Mouse (Mus musculus) embryo, embryonic 10 days (tissue): ENCODE results near the gene Rapsn.

ENCODE experiments used
- DNase-seq: peaks from one replicate; pipeline ENCODE4 v3.0.0-alpha.2; 2015; ENCODE audit warnings: low spot score

The Rapsn gene

DNA sequence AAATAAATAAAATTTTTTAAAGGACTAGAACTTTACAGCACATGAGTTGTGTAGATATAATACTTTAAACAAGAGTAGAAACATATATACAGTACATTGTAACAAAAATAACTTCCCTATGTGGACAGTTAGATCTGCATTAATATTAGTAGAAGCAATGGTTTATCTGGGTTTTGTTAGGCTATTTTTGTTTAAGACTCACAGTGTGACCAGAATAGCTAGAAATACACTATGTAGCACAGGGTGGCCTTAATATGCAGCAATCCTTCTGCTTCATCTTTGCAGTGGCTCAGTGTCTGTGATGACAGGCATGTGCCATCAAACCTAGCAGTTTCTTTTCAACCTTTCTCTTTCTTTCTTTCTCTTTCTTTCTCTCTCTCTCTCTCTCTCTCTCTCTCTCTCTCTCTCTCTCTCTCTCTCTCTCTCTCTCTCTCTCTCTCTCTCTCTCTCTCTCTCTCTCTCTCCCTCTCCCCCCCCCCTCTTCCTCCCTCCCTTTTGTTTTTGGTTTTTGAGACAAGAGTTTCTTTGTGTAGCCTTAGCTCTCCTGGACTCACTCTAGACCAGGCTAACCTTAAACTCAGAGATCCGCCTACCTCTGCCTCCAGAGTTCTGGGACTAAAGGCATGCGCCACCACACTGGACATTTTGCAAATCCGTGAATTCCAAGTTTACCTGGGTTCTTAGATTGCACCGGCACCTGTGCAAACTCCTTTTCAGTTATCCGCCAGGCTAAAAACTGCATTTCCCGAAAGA is 17.9 kb downstream of the Rapsn start:
- DNase-seq = no peak

DNA sequence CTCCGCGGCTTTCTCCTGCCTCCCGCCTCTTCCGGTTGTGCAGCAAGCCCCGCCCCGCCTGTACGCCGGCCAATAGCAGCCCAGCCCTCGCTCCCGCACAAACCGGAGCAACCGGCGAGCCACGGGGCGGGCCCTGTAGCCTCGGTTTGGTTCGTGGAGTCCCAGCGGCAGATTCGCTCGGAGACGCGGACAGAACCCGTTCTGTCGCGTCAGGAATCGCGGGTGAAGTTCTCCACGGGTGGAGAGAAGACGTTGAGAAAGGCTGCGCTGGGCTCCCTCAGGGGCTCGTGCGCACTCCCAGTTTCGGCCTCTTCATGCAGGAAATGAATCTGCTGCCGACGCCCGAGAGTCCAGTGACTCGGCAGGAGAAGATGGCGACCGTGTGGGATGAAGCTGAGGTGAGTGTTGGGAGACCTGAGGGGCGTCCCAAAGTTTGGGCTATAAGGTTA is 18.5 kb downstream of the Rapsn start, which contains the start of gene Psmc3:
Gene Psmc3, plus strand, starts transcription at position 76 of the 449 bp plus-strand sequence.
- peak; percentile 96 for DNase-seq

DNA sequence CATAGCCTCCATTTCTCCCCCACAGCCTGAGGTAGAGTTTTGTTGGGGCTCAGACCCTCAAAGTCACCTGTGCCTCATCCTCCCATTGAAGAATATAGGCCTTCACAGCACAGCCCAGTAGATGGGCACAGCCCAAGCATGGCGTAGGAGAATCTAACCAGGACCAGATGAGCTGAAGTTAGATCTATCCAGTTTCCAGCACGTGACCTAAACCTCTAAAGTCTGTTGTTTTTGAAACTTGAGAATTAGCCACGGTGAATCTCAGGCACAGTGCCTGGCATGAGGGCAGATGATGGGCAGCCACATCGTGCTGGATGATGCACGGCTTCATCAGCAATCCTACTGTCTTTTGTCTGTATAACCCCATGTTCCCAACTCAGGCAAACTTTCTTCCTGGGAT is 23.0 kb downstream of the Rapsn start:
- no peak for DNase-seq

DNA sequence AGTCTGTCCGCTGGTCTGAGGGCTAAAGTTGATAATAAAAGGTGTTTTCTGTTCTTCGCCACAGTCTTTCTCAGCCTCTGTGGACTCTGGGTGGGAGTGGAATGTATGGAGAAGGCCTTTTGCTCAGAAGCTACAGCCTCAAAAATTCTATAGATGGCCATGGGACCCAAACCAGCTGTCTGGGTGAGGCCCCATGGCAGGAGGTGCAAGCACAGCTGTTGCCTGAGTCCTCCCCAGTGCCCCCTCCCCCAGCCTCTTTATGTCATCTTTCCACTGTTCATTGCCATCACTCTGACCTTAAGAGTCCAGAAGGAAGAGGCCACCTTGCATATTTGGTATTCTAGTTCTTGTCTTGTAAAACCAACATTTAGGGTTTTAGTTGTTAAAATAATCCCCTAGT is 24.0 kb downstream of the Rapsn start:
- no peak for DNase-seq

DNA sequence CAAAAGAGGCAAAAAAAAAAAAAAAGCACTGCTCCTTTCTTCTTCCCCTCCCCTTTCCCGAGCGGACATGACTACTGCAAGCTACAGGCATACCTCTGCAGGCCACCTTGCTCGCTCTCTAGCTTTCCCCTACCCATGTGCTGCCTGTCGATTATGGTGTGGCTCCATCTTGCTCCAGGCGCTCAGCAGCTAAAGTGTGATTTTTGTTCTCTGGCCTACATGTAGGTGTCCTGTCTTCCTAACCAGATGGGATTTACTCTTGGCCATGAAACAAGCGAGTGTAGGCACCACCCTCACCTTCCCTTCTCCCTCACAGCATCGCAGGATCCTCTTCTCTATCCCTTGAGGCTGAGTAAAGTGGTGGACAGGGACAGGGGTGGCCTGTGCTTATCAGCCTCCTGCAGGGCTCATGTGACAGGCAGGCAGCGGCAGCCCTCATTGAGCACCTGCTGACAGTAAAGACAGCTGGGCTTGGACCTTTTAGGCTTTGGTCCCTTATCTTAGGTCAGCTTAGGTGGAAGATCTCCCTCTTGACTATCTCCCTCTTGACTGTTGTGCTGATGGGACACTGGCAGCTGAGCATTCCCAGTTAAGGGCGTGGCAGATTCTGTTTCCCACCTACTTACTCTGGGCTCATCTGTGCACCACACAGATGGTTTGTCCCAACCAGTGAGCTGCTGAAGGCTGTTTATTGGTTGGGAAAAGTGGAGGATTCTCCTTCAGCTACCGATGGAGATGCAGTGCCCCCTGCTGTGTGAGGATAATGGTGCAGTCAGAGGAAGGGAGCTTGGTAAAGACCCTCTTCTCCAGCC is 25.3 kb downstream of the Rapsn start:
- peak; percentile 75 for DNase-seq

DNA sequence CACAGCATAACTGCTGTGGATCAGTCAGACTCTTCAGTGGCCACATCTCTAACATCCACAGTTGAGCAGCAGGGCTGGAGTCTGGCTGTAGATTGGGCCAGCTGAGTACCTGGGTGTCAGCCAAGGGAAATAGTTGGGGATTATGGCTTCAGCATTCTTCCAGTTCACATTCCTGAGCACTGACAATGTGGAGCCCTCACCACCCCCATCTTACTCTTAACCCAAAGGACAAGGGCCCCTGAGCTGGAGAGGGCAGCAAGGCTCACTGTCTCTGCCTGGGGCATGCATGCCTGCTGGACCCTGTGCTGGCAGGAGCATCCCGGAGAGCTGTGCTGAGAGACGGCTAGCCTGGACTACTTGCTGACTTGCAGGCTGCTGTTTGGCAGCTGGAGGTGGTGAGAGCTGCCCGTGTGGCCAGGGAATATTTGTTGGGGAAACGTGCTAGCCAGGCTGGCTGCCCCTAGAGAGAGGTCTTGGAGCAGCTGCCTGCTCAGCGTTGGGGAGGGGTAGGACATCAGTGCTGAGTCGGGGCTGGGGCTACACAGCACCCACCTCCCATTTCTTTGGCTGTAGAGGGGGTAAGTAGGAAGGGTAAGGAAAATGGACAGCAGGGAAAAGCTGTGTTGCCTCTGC is 26.5 kb downstream of the Rapsn start:
- no peak for DNase-seq

DNA sequence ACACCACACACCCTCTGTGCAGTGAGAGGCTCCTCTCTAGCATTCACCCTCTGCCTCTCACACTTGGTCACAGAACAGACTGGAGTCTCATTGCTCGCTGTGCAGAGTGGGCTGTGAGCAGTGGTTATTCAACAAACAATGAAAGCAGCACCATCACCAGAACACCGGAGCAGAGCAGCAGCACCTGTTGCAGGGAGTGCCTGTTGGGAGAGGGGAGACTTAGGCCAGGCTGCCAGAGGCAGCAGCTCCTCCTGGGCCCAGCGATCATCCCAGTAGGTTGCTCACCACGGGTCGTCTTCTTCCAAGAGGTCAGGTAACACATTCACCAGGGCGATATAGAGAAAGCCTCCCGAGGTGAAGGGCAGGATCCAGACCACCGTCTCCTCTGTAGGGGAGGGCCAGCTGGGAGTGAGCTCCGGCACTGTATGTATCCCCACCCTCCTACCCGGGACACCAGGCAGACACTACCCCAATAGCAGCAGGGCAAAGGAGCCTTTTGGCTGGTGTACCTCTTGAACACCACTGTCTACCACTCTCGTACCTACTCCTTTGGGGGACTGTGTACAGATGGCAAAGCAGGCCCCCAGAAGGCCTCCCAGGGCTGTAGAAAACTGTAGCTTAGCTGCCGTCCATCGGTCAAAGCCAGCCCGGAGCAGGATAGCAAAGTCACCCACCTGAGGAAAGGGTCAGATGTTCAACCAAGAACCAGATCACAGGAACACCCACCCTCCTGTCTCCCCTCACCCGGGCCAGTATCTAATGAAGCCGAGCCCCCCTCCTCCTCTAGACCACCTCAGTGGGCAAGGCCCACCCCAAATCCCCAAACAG is 27.6 kb downstream of the Rapsn start:
- DNase-seq = no peak

DNA sequence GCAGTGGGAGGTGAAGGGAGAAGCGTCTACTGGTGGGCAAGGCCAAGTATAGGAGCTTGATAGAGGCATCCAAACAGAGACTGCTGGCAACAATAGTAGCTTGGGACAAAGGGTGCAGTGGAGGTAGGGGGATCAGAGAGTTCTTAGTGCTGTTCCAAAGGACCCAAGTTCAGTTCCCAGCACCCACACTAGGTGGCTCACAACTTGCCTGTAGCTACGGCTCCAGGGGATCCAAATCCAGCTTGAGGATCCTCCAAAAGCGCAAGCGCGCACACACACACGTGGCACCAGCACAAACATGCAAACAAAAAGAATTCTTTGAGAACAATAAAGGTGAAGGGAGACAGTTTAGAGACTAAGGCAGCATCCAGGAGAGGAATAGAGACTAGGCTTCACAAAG is 28.8 kb downstream of the Rapsn start:
- no peak for DNase-seq

DNA sequence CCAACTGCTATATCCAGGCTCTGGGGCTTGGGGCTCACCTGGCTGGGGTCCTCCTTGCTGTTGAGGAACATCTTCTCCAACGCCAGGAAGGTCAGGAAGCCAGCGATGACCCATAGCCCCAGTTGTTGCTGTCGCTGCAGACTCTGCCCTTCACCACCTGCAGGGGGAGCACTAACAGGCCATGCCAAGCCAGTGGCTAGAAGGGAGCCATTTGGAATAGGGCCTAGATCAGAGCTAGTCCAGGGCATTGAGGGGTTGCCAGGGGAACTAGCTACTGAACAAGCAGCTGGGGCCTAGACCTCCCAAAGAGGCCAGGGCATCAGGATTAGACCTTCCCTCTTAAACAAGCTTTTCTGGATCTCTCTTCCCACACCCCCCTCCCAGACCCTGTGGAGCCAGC is 30.1 kb downstream of the Rapsn start:
- DNase-seq = peak; percentile 70

GRCm38 (mm10) chr2:91066455-91066854 is 31.0 kb downstream of the Rapsn start:
- no peak for DNase-seq

- DNase-seq = no peak
Observed at GRCm38 (mm10) chr2:91068162-91068871, 32.9 kb downstream of the Rapsn start.

- DNase-seq = no peak
Observed at GRCm38 (mm10) chr2:91068872-91069165, 33.4 kb downstream of the Rapsn start.

DNA sequence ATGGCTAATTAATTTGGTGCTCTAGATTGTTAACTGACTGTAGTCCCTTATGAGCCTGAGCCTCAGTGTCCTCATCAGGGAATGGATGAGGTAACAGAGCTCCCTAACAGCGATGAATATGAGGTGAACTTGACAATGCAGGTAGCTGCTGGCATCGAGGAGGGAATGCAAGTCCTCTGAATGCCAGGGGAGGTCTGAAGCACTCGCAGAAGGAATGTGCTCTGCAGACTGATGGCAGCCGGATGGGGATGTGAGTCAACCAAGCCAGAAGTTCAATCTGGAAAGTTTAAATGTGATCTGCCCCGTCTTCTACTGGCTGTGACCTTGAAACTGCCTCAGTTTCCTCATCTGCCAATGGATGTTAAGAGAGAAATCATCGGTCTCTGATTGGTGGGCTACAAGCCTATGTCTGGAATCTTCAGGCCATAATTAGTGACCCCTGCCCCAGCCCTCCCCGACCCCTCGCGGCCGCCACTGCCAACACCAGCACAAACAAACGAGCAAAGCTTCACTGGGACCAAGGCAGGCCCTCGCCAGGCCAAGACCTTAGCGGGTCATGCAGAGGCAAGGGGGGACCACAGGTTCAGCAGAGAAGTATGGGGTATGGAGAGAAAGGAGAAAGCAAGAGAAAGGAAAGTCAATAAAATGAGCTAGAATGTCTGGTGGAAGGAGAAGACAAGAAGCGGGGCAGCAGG is 34.0 kb downstream of the Rapsn start:
- DNase-seq = no peak

GRCm38 (mm10) chr2:91070076-91070800 is 34.8 kb downstream of the Rapsn start, which contains the start of gene Slc39a13:
Gene Slc39a13, minus strand, starts transcription at chr2:91070417.
- DNase-seq = peak; percentile 95

DNA sequence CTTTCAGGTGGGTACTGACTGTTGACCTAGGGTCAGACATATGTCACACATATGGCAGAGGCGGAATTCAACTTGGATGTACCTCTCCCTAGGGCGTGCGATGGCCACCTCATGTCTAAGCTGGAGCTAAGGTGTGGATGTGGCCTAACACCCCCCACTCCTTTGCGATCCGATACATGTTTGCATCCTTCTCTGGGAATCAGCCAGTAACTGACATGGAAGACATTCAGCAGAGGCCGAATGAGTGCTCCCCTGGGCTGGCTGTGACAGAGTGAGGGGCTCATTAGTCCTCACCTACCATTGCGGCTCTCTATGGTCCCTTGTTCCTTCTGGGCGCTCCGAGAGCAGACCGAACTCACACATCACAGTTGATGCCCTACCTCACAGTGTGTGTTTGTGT is 35.6 kb downstream of the Rapsn start:
- DNase-seq = peak; percentile 35

GRCm38 (mm10) chr2:91072092-91072491 is 36.7 kb downstream of the Rapsn start:
- DNase-seq = no peak

GRCm38 (mm10) chr2:91077957-91078313 is 42.5 kb downstream of the Rapsn start:
- DNase-seq = no peak

DNA sequence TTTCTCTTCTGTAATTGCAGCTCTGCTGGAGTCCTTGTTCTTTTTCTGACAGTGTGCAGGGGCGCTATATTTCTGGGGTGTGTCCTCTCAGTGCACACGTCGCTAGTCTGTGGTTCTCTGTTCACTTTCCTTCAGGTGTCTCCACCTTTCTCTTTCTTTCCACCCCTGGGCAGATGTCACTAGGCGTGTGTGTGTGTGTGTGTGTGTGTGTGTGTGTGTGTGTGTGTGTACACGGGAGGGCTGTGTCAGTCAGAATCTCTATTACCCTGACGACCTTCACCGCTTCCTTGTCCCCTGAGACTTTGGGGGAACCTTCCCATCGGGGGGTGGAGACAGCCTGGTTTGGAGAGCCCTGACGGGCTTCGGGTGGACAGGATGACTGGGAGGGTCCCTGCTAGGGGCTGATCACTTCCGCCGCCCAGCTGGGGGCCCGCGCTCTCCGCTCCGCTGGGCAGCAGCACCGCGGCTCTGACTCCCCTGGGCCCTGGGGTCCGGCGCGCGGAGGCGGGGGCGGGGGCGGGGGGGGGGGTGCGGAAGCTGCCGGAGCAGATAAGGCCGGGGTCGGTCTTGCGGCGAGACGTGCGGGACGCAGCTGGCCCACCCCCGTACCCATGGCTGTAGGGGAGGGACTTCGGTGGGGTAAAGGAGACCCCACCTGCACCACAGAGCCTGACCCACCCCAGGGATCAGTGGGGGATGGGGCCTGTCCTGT is 43.0 kb downstream of the Rapsn start:
- no peak for DNase-seq

DNA sequence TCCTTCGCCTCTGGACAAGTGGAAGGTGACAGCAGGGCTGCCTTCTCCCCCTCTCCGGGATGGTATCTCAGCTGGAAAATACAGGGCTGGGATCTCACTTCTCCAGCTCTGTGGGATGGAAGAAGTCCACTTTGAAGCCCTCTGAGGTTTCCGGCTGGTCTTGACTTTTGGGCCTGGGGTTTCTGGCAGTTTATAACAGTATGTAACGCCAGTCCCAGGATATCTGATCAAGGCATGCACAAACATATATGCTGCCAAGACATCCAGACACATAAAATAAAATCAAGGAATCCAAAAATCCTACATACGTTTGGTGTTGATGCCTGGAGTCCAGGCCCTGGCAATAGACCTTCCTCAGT is 43.6 kb downstream of the Rapsn start:
- DNase-seq = no peak
